Mouse (Mus musculus) G1E (cell line): Measurements from ENCODE around the gene Gm45785. TPM values are rescaled to one million over a fixed set of nuclear protein-coding genes. Genes with fewer than 3 reads are reported as not detected.
A peak's percentile ranks its signal among the peaks of the same experiment; 100 is the strongest.

Source experiments
- ATAC-seq: 2 replicates; pipeline ENCODE4 v1.8.0; 2016; ENCODE audit warnings: mild to moderate bottlenecking; ENCODE audit not compliant: insufficient number of reproducible peaks, poor library complexity, low FRiP score, severe bottlenecking; ENCODE audit errors: extremely low read depth
- DNase-seq: peaks from one replicate; pipeline ENCODE4 v3.0.0; 2012; ENCODE audit warnings: low spot score
- H3K27me3 ChIP-seq: 2 replicates; pipeline ENCODE4 v1.6.1; 2012; ENCODE audit warnings: mild to moderate bottlenecking, low read length, inconsistent platforms; ENCODE audit not compliant: insufficient read depth
- H3K36me3 ChIP-seq: replicated peaks from 2 replicates; pipeline ENCODE3; 2012; ENCODE audit warnings: mild to moderate bottlenecking, inconsistent platforms
- H3K4me1 ChIP-seq: 2 replicates; pipeline ENCODE4 v1.6.1; 2012; ENCODE audit warnings: low read depth, low read length, inconsistent platforms, mixed read lengths; ENCODE audit not compliant: insufficient read depth
- H3K4me3 ChIP-seq: 2 replicates; pipeline ENCODE4 v1.5.1; 2012; ENCODE audit warnings: low read depth, mild to moderate bottlenecking, inconsistent platforms, low read length, moderate library complexity, mixed read lengths
- H3K9me3 ChIP-seq: replicated peaks from 2 replicates; pipeline ENCODE4 v1.6.1; 2012; ENCODE audit warnings: inconsistent platforms
- CTCF ChIP-seq: IDR thresholded peaks from 2 replicates; pipeline ENCODE4 v1.5.1; 2012; ENCODE audit warnings: low read depth, low read length, inconsistent platforms, mixed read lengths
- GATA1 ChIP-seq: IDR thresholded peaks from 2 replicates; pipeline ENCODE4 v1.6.1; 2012; ENCODE audit warnings: borderline replicate concordance, low read length, inconsistent platforms, mixed read lengths
- GATA2 ChIP-seq: IDR thresholded peaks from 2 replicates; pipeline ENCODE4 v1.6.1; 2012; ENCODE audit warnings: low read depth, low read length, inconsistent platforms, borderline replicate concordance
- POLR2AphosphoS5 ChIP-seq: IDR thresholded peaks from 2 replicates; pipeline ENCODE4 v1.6.1; 2012; ENCODE audit warnings: low read depth, low read length, inconsistent platforms; ENCODE audit not compliant: insufficient replicate concordance
- TAL1 ChIP-seq: conservative IDR thresholded peaks from 2 replicates; pipeline ENCODE4 v1.6.1; 2012; ENCODE audit warnings: low read depth, low read length, inconsistent platforms, mixed read lengths
- polyA plus RNA-seq: library from polyadenylated mRNA; stranded (reverse); fragments of >175 nt; gene quantifications from 2 replicates; pipeline ENCODE4 v1.2.3, GENCODE M21; 2012
- total RNA-seq, 2 experiments: library from RNA; stranded (forward) in 1 of 2; stranded (reverse) in 1 of 2; fragments of 200-1000 nt in 1 of 2; fragments of >200 nt in 1 of 2; fragmentation: Nextera tagmentation in 1 of 2; gene quantifications; 2 replicates each; pipeline ENCODE4 v1.2.3; 2014 to 2017

Gene Gm45785
- total and polyA plus RNA-seq, 3 experiments: 1.8 to 2.1 TPM; not detected in 1

GRCm38 (mm10) chr7:140880865-140881515 lies 24.9 kb upstream of the Gm45785 start:
- peaks cover 59% of the 10 kb centered on the region for H3K36me3 ChIP-seq
- no peak for ATAC-seq
- no peak for TF ChIP-seq GATA1
- no peak for TF ChIP-seq POLR2AphosphoS5
- TF ChIP-seq GATA2: no peak
- TF ChIP-seq CTCF: no peak
- TF ChIP-seq TAL1: no peak
- H3K4me3 ChIP-seq: peak overlapping the region; percentile 90
- H3K27me3 ChIP-seq: no peaks in the 10 kb centered on the region
- no peak for DNase-seq
- peaks cover 44% of the 10 kb centered on the region for H3K4me1 ChIP-seq
- no peaks in the 10 kb centered on the region for H3K9me3 ChIP-seq

GRCm38 (mm10) chr7:140880419-140880818 lies 24.3 kb upstream of the Gm45785 start:
- ATAC-seq: no peak
- Histone ChIP-seq H3K4me1 (peaks cover 44% of the 10 kb centered on the region), H3K27me3 (no peaks in the 10 kb centered on the region), H3K9me3 (no peaks in the 10 kb centered on the region), H3K4me3 (no peak overlapping the region; the same call in 1 of the 2 replicates), H3K36me3 (peaks cover 58% of the 10 kb centered on the region)
- no peak for TF ChIP-seq GATA1
- no peak for DNase-seq

- H3K4me3 ChIP-seq: no peak overlapping the region
- H3K27me3 ChIP-seq: no peaks in the 10 kb centered on the region
- DNase-seq: no peak
- no peak for ATAC-seq
- TF ChIP-seq GATA1 (no peak), TAL1 (no peak), GATA2 (no peak), CTCF (no peak), POLR2AphosphoS5 (no peak)
- H3K4me1 ChIP-seq: peaks cover 49% of the 10 kb centered on the region
- peaks cover 59% of the 10 kb centered on the region for H3K36me3 ChIP-seq
- no peaks in the 10 kb centered on the region for H3K9me3 ChIP-seq
Measured at GRCm38 (mm10) chr7:140879355-140879754, 23.2 kb upstream of the Gm45785 start.

GRCm38 (mm10) chr7:140877364-140877763 lies 21.2 kb upstream of the Gm45785 start:
- Histone ChIP-seq H3K4me3 (no peak overlapping the region), H3K4me1 (peaks cover 42% of the 10 kb centered on the region), H3K9me3 (no peaks in the 10 kb centered on the region), H3K27me3 (no peaks in the 10 kb centered on the region), H3K36me3 (peaks cover 63% of the 10 kb centered on the region)
- ATAC-seq: no peak
- TF ChIP-seq GATA2 (no peak), GATA1 (no peak), POLR2AphosphoS5 (no peak), TAL1 (no peak), CTCF (no peak)
- DNase-seq: no peak

GRCm38 (mm10) chr7:140874224-140874623 lies 18.1 kb upstream of the Gm45785 start:
- H3K4me1 ChIP-seq: peaks cover 26% of the 10 kb centered on the region
- H3K27me3 ChIP-seq: no peaks in the 10 kb centered on the region
- peaks cover 88% of the 10 kb centered on the region for H3K36me3 ChIP-seq
- ATAC-seq: no peak
- TF ChIP-seq GATA1 (no peak), POLR2AphosphoS5 (no peak), GATA2 (no peak), TAL1 (no peak), CTCF (no peak)
- H3K4me3 ChIP-seq: no peak overlapping the region
- DNase-seq: no peak
- no peaks in the 10 kb centered on the region for H3K9me3 ChIP-seq

- H3K27me3 ChIP-seq: no peaks in the 10 kb centered on the region
- TF ChIP-seq CTCF (no peak), POLR2AphosphoS5 (0 out of 2 replicates have a peak, but pooled peaks have one; percentile 38)
- H3K4me3 ChIP-seq: no peak overlapping the region
- H3K9me3 ChIP-seq: no peaks in the 10 kb centered on the region
- DNase-seq (no peak), ATAC-seq (no peak)
- peaks cover 9% of the 10 kb centered on the region for H3K4me1 ChIP-seq
- H3K36me3 ChIP-seq: peaks cover 95% of the 10 kb centered on the region
Measured at GRCm38 (mm10) chr7:140864761-140865160, 8.6 kb upstream of the Gm45785 start.

- H3K4me1 ChIP-seq: peaks cover 37% of the 10 kb centered on the region
- ATAC-seq (no peak), DNase-seq (no peak)
- peaks cover 79% of the 10 kb centered on the region for H3K36me3 ChIP-seq
- H3K4me3 ChIP-seq: no peak overlapping the region
- H3K9me3 ChIP-seq: no peaks in the 10 kb centered on the region
- no peak for TF ChIP-seq POLR2AphosphoS5
- TF ChIP-seq GATA2: no peak
- no peak for TF ChIP-seq GATA1
- no peak for TF ChIP-seq TAL1
- TF ChIP-seq CTCF: no peak
- no peaks in the 10 kb centered on the region for H3K27me3 ChIP-seq
Measured at GRCm38 (mm10) chr7:140860728-140861127, 4.6 kb upstream of the Gm45785 start.
